9 mouse cellular contexts compared by ENCODE assay signal in genomic region chr16:7136971-7137370, GRCm38 (mm10).
DNase-seq lines count a peak whose midpoint lies in the region; ATAC-seq and TF ChIP-seq lines count a peak whose summit lies in the region.
"Had no signal": no experiment of that assay in that cellular context is flagged by ENCODE, and none has a peak within 500 bp of the region (broad histone marks: within the 10 kb centered on the region; RNA-seq: fewer than 3 reads in every experiment).

No protein-coding gene starts in this region.

- no peak overlapping the region for H3K27ac ChIP-seq in heart, adult 2 months
- no peak overlapping the region for H3K27ac ChIP-seq in heart, embryonic 12.5 days (ENCODE audit: poor library complexity, severe bottlenecking)
- H3K27ac ChIP-seq in ES-Bruce4 (ENCODE audit: insufficient read depth, low read length), result no peak overlapping the region
- H3K27ac ChIP-seq in hindbrain, postnatal 0 days, result no peak overlapping the region
- H3K27ac ChIP-seq: lung, embryonic 15.5 days had no signal

- H3K4me3 ChIP-seq in heart, adult 2 months, result no peak overlapping the region
- no peak overlapping the region for H3K4me3 ChIP-seq in heart, embryonic 12.5 days
- no peak overlapping the region for H3K4me3 ChIP-seq in ES-Bruce4 (ENCODE audit: low read depth, low read length)
- no peak overlapping the region for H3K4me3 ChIP-seq in hindbrain, postnatal 0 days (ENCODE audit: low read length)
- H3K4me3 ChIP-seq: lung, embryonic 15.5 days had no signal

- H3K4me1 ChIP-seq in heart, adult 2 months (ENCODE audit: control insufficient read depth, insufficient read depth, low read length), result no peaks in the 10 kb centered on the region
- peaks cover 15% of the 10 kb centered on the region for H3K4me1 ChIP-seq in heart, embryonic 12.5 days (replicated peaks)
- no peaks in the 10 kb centered on the region for H3K4me1 ChIP-seq in ES-Bruce4 (ENCODE audit: control insufficient read depth, insufficient read depth, low read length)
- 0 out of 2 replicates have a peak, but pooled peaks cover 3% of the 10 kb centered on the region for H3K4me1 ChIP-seq in hindbrain, postnatal 0 days (ENCODE audit: insufficient read depth, low read length)
- H3K4me1 ChIP-seq: lung, embryonic 15.5 days had no signal

- intact Hi-C loops in heart, adult 2 months (cut with DNase I), result loop anchor here (2.0 kb wide), 1 partner anchor 140 kb away; no protein-coding TSS in a partner anchor

- DNase-seq in heart, adult 2 months, result peak; percentile 50 to 56
- DNase-seq in embryo, embryonic 10.5 days (ENCODE audit: low spot score), result peak; percentile 31
- peak; percentile 78 for DNase-seq in hindbrain, postnatal 0 days (ENCODE audit: low spot score)
- DNase-seq in lung, postnatal 4 days, result peak; percentile 6 to 32
- no peak for DNase-seq in MN1 (ENCODE audit: low spot score)
- DNase-seq in cerebellum, postnatal 25 days, result no peak

- no peaks in the 10 kb centered on the region for H3K27me3 ChIP-seq in heart, adult 2 months (ENCODE audit: control insufficient read depth, insufficient read depth, low read length)
- no peaks in the 10 kb centered on the region; the same call in none of the 2 replicates for H3K27me3 ChIP-seq in heart, embryonic 12.5 days (replicated peaks)
- H3K27me3 ChIP-seq in ES-Bruce4 (ENCODE audit: control insufficient read depth, insufficient read depth, low read length, poor library complexity, severe bottlenecking), result no peaks in the 10 kb centered on the region
- no peaks in the 10 kb centered on the region for H3K27me3 ChIP-seq in hindbrain, postnatal 0 days (ENCODE audit: insufficient read depth, low read length)
- H3K27me3 ChIP-seq: lung, embryonic 15.5 days had no signal

- ATAC-seq in heart, embryonic 12.5 days (ENCODE audit: insufficient number of reproducible peaks, low FRiP score), result no peak
- ATAC-seq in hindbrain, postnatal 0 days, result no peak

- H3K79me2 ChIP-seq in heart, adult 2 months (replicated peaks; ENCODE audit: control insufficient read depth, insufficient read depth, low read length), result no peaks in the 10 kb centered on the region; the same call in 1 of the 2 replicates

- 44% methylated on average over 1 of the region's 1 CpGs for WGBS in heart, adult 2 months
- WGBS in heart, embryonic 12.5 days, result 49% methylated on average over 1 of the region's 1 CpGs
- WGBS in hindbrain, postnatal 0 days, result 27% methylated on average over 1 of the region's 1 CpGs

- TF ChIP-seq POLR2A in heart, adult 2 months (IDR thresholded peaks at IDR 0.05; ENCODE audit: insufficient read depth, low read depth, low read length), result no peak
- TF ChIP-seq POLR2A in ES-Bruce4 (IDR thresholded peaks at IDR 0.05; ENCODE audit: insufficient read depth, low read length), result no peak

- no peaks in the 10 kb centered on the region for H3K36me3 ChIP-seq in heart, adult 2 months (ENCODE audit: control insufficient read depth, insufficient read depth, low read length)
- no peaks in the 10 kb centered on the region for H3K36me3 ChIP-seq in heart, embryonic 12.5 days
- H3K36me3 ChIP-seq in ES-Bruce4 (ENCODE audit: control insufficient read depth, insufficient read depth, low read length, poor library complexity, severe bottlenecking), result no peaks in the 10 kb centered on the region
- no peaks in the 10 kb centered on the region for H3K36me3 ChIP-seq in hindbrain, postnatal 0 days (ENCODE audit: insufficient read depth, low read length)
- H3K36me3 ChIP-seq: lung, embryonic 15.5 days had no signal

- TF ChIP-seq EP300 in heart, adult 2 months (IDR thresholded peaks at IDR 0.05; ENCODE audit: insufficient read depth, low read depth, low read length), result peak; percentile 80; the same call in 1 of the 2 replicates
- TF ChIP-seq EP300 in ES-Bruce4 (IDR thresholded peaks at IDR 0.05; ENCODE audit: insufficient read depth, low read depth, low read length), result no peak

- no peaks in the 10 kb centered on the region for H3K9me3 ChIP-seq in heart, embryonic 12.5 days (replicated peaks)
- H3K9me3 ChIP-seq in ES-Bruce4 (replicated peaks; ENCODE audit: control insufficient read depth, insufficient read depth, low read length, poor library complexity, severe bottlenecking), result no peaks in the 10 kb centered on the region
- H3K9me3 ChIP-seq in hindbrain, postnatal 0 days (ENCODE audit: low read length), result no peaks in the 10 kb centered on the region
- H3K9me3 ChIP-seq: lung, embryonic 15.5 days had no signal

- no peak overlapping the region for H3K9ac ChIP-seq in heart, adult 2 months (ENCODE audit: low read depth, low read length)
- H3K9ac ChIP-seq in heart, embryonic 12.5 days, result no peak overlapping the region
- H3K9ac ChIP-seq in ES-Bruce4 (ENCODE audit: low read depth, poor library complexity, severe bottlenecking), result no peak overlapping the region
- H3K9ac ChIP-seq in hindbrain, postnatal 0 days (replicated peaks; ENCODE audit: low read length), result no peak overlapping the region
- H3K9ac ChIP-seq: lung, embryonic 15.5 days had no signal

- peak; percentile 86 for TF ChIP-seq CTCF in heart, adult 2 months (IDR thresholded peaks at IDR 0.05)
- peak; percentile 11 for TF ChIP-seq CTCF in ES-Bruce4 (IDR thresholded peaks at IDR 0.05; ENCODE audit: low read depth, low read length)
- TF ChIP-seq CTCF in hindbrain, postnatal 0 days (IDR thresholded peaks at IDR 0.05; ENCODE audit: low read depth), result peak; percentile 77

- H3K4me2 ChIP-seq in heart, embryonic 12.5 days, result no peak overlapping the region
- no peak overlapping the region for H3K4me2 ChIP-seq in hindbrain, postnatal 0 days (ENCODE audit: low read depth, low read length)
- H3K4me2 ChIP-seq: lung, embryonic 15.5 days had no signal

Comparison
In these comparisons a context has a peak if more than half of its experiments do, and no peak if none do; other contexts are left out.
1. DNase-seq: peak in heart, adult 2 months (2 of 2), embryo, embryonic 10.5 days (single experiment), hindbrain, postnatal 0 days (single experiment) and lung, postnatal 4 days (2 of 2); none in MN1 (single experiment) and cerebellum, postnatal 25 days (0 of 2).
2. CTCF ChIP-seq: peak in every context shown above with its lines; median percentile 86 in heart, adult 2 months; 77 in hindbrain, postnatal 0 days; 11 in ES-Bruce4.